Mouse (Mus musculus) lung, adult 10 weeks (tissue): Measurements from ENCODE around the gene Msi2. TPM values are rescaled to one million over a fixed set of nuclear protein-coding genes. Genes with fewer than 3 reads are reported as not detected.

ENCODE experiments used
- polyA plus RNA-seq: library from polyadenylated mRNA; stranded (reverse); fragments of 350-450 nt; fragmentation: Illumina TruSeq; extraction: RNeasy Lipid Tissue Mini Kit (QIAGEN cat#74804); gene quantifications from one replicate; pipeline ENCODE4 v1.2.3, GENCODE M21; 2014; ENCODE audit warnings: low read depth, low replicate concordance; ENCODE audit not compliant: insufficient read depth

The Msi2 gene
- polyA plus RNA-seq = 13.9 TPM

DNA sequence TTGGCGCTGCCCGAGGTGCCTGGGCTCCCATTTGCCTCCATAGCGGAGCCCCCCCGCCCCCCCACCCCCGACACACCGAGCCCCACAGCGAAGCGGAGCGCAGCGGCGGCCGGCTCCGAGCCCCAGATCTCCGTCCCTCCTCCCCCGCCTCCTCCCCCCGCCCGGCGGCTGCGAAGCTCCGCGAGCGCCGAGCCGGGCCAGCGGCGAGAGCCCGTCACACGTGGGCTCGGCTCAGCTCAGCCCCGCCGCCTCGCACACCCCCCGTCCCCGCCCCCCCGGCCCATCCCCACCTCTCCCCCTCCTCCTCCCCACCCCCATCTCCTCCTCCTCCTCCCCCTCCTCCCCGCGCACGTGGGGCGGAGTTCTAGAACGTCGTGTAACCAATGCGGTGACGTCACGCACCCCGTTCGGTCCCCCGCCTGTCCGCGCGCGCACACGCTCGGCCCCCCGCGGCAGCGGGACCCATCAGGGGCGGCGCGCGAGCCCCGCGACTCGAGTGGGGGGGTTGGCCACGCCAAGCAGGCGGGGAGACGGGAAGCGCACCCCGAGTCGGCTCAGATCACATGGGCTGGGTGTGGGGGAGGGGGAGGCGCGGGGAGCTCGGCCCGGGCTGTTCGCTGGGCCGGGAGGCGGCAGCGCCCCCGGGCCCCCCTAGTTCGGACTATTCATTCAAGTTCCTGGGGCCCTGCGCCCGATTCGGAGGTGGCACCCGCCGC is at the start of gene Msi2:
Msi2 (minus strand) TSS at position 464 of the 716 bp plus-strand sequence.

DNA sequence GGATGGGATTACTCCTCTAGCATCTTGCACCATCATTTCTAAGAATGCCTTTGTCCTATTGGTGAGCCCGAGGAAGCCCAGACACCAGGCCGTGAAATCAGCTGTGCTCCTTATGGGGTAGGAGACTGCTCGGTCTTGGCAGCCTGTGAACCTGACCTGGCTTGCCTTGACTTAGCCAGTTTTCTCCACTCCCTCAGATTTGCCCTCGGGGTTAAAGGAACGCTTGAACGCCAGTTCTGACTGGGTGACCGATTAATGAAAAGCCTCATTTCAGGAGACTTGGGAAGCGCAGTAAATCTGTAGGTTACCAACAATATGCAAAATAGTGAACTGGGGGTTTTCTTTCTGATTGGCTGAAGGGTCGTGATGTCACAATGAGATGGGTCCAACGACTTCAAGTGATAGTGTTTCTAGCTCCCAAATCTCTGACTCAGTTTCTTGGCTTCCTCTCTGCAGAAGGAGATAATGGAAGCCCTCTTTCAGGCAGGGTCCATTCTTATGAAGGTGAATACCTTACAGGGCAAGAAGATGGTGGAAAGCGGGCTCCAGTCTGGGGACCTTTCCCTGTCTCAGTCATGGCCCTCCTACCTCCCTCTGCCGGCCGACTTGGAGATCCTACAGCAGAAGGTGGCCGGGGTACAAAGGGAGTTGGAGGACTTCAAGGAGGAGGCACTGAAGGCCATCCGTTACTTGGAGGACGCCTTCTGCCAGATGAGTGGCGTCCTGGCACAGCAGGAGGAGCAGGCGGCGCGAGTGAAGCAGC is 424.5 kb downstream of the Msi2 start, which contains the start of gene Ccdc182:
Ccdc182 (plus strand) TSS at position 428 of the 763 bp plus-strand sequence.

Other genes starting within 250 kb of the Msi2 start
- gene Akap1, start 146.1 kb upstream of the Msi2 start, polyA plus RNA-seq = 8.5 TPM
- 34.4 TPM for gene Scpep1, start 237.0 kb upstream of the Msi2 start, polyA plus RNA-seq
- gene Elobl, start 248.4 kb upstream of the Msi2 start, polyA plus RNA-seq = not detected